Mouse (Mus musculus) hindlimb bud, embryonic 11.5 days (tissue): ENCODE measurements around the gene Prim2.

Source experiments
- DNase-seq: peaks from one replicate; pipeline ENCODE4 v3.0.0-alpha.2; 2012; ENCODE audit warnings: low read depth, low spot score; ENCODE audit errors: extremely low spot score

Gene Prim2

DNA sequence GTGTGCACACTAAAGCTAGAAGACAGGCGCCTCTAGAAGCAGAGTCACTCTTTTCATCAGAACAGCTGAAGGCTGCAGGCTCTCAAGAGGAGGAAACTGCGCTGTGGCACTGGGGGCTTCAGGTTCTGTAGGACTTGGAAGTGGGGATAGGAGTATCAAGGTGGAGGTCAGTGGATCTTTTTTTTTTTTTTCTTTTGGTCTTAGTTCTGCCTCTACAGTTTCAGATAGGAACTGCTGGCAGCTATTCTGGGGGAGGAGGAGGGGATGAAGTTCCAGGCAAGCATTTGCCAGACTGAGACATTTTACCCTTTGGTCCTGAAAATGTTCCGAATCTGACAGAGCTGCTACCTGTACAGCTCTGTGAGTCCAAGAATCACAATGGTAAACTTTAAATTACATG lies 106.0 kb downstream of the Prim2 start:
- DNase-seq, result no peak

DNA sequence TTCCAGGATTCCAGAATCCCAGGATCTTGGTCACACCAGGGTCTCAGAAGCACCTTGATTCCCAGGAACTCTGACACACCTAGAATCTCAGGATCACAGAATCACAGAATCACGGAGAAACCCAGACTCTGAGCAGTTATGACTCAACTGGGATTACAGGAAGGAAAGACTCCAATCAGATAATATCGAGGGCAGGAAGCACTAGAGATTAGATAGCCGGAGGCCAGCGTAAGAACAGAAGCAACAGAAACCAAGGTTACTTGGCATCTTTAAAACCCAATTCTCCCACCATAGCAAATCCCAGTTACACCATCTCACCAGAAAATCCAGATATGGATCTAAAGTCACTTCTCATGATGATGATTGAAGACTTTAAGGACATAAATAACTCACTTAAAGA lies 113.0 kb downstream of the Prim2 start:
- DNase-seq, result no peak

DNA sequence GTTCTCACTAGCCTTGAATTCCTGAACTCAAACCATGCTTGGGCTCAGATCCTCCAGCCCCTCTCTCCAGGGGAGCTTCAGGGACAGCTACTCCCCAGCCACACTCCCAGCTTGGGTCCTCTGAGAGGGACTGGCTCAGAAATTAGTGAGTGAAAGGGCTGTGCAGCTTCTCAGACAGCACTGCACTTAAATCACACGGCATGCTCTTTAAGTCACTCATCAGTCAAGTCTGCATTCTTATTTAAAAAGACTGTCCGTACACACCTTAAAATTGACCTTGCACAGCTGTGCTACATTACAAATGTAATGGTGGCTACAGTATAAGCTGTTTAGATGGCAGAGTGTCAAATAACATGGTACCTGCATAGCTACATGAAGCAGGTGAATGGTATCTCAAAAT lies 114.0 kb downstream of the Prim2 start:
- DNase-seq, result no peak

DNA sequence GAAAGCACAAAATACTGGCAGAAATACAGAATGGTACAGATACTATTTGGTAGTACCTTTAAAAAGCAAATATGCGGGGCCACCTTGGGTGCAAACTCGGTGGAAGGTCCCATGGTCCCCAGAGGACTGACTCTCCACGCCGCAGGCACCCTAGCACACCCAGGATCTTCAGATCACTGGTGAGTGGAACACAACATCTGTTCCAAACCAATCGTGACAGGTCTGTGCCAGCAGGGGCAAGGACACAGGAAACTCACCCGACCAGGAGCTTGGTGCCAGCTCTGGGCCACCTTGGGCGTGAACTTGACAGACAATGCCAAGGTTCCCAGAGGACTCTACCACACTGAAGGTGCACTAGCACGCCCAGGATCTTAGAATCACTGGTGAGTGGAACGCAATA lies 118.2 kb downstream of the Prim2 start:
- DNase-seq, result no peak

DNA sequence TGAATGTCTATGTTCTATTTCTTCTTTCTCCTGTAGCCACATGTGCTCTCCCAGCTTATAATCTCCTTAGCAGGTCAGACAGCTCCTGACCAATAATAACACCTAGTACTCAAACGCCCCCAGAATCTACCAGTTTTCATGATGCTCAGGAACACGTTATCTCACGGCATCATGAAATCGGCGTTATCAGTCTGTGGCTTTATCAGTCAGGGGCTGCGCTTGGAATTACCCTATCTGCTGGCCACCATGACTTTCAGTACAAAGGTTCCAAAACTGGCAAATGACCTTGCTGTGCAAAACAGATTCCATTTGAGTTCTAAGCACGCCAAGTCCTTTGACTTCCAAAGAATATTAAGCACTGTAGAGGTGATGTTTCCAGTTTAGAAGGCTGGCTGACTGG lies 127.9 kb downstream of the Prim2 start:
- no peak for DNase-seq

DNA sequence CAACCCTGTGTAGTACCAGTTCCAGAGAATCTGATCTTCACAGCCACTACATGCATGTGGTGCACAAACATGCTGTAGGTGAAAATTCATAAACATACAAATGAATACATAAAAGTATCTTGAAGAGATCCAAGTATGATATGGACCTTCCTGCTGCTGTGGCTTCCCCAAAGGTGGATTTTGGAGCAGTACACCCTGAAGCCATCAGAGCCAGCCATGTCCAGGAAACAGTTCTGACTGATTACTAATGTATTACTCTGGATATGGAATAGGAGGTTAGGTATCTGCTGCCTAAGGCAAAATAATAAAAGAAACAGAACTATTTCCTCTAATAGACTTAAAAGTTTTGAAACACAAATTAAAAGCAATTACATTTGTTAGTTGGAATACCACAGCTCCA lies 131.6 kb downstream of the Prim2 start:
- DNase-seq, result no peak

DNA sequence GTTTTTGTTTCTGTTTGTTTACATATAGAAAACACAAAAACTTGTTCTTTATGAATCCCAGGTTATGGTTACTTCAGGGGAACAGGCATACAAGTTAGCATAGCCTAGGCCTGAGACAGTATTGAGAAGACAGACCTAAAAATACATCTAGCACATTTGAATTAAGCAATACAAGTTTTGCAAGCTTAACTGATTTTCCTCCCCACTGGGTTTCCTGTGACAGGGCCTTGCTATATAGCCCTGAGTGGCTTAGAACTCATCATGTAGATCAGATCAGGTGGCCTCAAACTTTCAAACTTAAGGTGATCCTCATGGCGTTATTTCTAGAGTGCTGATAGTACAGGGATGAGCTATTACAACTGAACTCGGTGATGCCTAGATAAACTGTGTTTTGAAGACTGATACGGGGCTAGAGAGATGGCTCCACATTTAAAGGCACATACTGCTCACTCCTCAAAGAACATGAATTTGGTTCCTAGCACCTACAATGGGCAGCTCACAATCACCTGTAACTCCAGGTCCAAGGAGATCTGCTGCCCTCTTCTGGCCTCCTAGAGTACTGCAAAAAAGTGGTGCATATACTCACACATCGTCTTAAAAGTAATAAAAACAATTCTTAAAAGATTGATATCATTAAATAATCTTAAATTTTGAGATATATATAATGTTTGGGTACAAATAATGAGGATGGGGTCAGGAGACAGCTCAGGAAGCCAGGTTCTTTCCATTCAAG lies 133.2 kb downstream of the Prim2 start:
- no peak for DNase-seq

DNA sequence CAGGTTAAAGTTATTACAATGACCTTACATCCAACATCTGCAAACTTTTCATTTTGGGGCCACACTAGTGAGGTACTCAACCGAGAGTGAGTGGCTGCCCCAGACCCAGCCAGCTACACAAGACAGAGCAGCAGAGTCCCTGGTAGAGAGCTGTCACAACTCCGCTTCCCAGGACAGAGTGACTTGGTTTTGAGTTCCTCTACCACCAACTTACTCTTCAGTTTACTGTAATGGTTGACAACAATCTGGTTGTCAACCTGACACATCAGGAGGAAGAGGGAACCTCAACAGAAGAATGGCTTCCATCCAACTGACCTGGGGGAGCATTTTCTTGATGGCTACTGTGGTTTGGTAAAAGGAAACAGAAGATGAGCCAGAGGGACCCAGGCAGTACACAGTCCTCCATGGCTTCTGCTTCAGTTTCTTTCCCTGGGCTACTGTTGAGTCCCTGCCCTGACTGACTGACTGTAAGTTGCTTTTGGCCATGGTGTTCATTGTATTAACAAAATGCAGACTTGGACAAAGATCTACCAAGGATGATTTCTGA lies 134.4 kb downstream of the Prim2 start:
- no peak for DNase-seq

DNA sequence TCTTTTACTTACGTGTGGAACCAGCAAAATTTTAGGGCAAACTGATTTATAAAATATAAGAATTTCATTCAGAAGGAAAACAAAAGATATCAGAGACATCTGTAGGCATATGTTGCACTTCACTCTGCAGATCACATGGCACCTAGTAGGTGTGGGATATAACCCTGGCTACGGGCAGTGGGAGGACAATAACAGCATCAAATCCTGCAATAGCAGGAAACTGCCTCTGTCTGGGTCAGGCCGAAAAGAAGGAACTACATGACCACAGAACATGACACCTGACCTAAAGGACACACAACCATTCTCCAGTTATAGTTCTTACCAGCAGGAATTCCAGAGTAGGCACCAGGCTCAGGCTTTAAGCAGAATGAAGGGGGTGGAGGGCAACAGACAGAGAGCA lies 137.7 kb downstream of the Prim2 start:
- no peak for DNase-seq

DNA sequence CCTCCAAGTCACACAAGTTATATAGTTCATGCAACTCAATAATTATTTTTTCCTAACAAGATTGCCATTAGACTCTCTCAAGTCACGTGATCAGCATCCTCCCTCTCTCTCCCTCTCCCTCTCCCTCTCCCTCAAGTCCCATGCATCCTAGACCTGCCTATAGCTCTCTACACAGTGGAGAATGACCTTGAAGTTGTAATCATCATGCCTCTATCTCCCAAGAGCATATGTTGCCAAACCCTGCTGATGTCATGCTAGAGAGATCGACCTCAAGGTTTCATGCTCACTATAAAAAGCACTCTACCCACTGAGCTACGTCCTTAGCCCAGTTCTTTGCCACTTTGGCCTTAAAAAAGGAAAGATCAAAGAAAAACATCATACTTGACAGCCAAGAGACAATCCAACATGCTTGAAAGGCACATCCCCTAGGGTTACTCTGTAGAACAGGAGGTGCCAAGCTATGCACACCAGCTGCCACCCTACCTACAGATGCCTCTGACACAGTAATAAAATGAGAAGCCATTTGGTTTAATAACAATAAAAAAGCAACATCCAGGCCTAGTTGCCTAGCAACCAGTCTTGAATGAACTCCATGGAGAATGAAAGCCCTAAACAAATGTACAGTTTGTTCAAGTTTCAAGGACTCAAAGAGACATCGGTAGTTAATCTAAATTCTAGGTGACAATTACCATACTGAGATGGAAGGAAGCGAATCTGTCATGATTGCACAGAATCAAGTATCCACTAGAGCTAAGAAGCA lies 138.3 kb downstream of the Prim2 start:
- DNase-seq, result no peak

DNA sequence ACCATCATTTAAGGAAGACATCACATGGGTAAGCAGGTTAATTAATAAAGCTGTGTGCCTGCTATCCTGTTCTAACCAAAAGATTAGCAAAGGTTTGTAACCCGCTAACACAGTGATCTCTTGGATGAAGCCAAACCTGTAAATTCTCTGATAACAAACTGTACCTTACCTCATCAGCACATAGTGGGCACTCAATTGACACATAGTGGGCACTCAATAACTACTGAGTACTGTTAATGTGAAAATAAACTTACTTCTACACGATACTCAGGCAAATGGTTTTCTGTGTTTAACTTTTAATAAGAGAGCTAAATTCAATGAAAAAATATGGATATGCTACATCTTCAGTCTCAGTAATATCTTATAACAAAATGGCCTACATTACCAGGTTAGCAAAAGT lies 139.1 kb downstream of the Prim2 start:
- DNase-seq, result no peak

DNA sequence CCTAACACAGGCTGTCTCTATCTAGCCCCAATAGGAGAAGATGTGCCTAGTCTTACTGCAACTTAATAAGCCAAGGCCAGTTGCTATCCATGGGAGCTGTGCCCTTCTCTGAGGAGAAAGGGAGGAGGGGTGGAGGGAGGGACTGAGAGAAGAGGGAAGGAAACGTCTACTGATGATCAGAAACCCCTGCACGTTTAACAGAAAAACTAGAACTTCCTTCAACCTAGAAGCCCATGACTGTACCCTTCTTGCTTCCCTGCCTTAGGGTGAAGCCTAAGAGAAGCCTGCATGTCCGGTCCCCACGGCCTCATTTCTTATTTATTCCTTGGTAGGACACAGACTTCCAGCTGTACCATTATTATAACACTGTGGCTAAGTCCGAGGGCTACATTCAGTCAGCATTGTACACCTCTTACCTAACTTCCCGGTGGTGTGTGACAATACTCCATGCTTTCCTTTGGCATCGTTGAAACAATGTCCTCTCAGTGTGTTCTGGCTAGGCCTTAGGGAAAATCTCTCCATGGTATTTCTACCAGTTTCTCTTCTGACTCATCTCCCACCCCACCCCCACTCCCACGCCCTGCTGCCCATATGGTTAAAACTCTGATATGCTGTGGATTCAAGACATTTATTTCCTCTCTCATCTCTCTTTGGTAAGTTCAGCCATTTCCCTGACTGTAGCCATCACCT lies 139.9 kb downstream of the Prim2 start:
- DNase-seq, result no peak

DNA sequence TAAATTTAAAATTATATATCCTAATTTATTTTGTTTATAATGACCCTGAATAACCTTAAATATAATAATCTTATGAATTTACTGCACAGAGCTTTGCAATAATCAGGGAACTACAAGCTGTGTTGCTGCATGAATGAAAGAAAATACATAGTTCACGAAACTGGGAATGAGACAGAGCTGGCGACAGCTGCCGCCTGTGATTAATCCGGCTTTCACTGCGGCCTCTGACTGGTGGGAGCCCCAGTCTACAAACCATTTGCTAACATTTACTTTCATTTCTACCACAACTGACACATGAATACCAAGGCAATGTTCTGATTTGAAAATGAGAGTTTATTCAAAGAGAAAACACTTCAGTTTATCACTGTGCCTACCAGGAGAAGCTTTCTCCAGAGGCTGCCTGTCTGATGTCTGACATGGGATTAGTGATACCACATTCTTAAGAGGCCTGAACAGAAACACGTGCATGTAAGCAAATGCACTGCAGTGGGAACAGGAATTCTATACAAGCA lies 142.2 kb downstream of the Prim2 start:
- DNase-seq, result no peak

DNA sequence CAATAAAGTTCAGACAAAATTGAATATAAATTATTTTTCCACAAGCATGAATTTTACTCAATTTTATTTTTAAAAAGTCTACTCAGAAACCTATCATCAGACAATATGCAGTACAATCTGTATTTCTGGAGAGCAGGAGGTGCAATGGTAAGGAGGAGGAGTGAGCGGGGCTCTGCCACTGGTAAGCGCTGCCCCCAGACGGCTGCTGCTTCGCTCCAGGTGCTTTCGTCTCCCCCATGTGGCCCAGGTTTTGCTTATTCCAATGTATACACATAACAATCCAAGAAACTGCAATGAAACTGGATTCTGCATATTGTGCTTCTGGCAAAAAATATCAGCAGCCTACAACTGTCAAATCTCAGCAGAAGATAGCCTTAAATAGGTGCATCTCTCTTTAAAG lies 146.4 kb downstream of the Prim2 start:
- no peak for DNase-seq

DNA sequence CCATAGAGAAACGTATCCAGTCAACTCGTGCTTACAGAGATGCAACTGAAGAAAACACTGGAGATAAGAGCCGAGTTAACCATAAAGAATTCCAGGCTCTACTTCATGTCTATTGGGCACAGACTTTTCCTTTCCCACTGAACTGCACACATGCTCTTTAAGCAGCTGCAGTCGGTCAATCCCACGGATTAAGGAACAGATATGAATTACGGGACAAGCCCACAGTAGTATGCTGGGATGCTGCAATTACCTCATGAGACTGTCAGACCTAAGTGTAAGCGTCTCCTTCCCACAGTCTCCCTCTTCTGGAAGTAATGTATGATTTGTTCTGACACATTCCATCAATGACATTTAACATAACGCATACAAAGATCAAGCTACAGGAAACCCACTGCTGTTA lies 154.5 kb downstream of the Prim2 start:
- no peak for DNase-seq

DNA sequence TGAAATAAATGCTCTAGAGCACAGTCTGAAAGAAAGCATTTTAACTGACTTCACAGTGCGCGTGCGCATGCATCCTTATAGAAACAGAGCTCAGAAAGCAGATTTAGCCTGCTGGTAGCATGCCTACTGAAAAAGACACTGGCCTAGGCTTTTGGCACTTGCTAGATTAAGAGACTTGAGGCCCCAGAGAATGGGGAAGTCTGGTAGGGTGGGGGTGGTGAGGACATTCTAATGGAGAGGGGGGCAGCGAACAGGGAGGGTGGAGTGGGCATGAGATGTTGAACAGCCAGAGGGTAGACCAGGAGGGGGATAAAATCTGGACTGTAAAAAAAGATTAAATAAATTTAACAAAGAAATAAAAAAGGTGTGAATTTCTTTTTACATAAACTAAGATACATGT lies 158.3 kb downstream of the Prim2 start:
- DNase-seq, result no peak

DNA sequence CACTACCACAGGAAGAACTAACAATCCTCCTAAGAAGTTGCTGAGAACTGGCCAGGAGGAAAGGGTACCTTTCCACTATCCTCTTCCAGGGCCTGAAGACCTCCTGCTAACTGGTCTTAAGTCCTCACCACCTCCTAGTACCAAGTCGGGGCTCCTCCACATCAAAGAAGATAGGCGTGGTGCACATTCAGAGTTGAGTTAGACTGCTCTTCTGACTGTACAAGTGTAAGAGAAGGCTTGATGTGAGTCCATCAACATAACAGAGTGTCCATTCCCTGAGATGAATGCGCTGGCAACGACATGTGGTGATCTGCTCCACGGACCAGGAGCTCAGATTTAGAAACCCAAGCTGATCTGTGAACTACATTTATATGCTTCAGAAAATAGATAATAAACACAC lies 165.2 kb downstream of the Prim2 start:
- DNase-seq, result no peak

DNA sequence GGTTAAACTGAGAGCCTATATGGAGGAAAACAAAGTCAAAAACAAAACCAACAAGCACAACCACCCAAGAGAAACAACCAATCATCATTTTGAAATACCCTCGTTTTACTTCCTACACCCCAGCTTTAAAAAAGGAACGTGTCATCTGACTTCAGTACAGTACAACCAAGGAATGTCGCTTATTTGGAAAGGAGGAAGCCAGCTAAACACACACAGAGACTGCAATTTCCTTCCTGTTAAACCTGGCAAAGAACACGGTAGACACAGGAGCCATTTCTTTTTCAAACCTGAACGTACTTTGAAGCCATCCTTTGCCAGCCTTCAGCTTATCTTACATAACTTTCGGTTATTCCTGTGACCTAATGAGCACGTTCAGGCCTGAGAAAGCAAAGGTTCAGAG lies 166.7 kb downstream of the Prim2 start:
- DNase-seq, result no peak

DNA sequence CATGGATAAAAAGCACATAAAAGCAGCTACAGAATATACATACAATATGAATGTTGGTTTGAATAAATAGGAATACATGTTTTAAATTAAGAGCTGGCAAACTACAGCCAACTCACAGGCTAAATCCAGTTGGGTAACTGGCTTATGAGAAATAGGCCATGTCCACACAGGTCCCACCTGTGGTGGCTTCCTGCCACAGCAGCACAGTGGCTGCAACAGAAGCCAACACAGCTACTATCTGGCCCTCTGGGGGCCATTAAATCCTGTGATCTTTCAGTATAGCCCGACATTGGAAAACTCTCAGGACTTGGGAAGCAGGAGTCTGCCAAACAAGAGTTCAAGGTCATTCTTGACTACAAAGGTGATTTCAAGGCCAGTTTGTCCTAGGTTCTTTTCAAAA lies 167.3 kb downstream of the Prim2 start:
- DNase-seq, result no peak

DNA sequence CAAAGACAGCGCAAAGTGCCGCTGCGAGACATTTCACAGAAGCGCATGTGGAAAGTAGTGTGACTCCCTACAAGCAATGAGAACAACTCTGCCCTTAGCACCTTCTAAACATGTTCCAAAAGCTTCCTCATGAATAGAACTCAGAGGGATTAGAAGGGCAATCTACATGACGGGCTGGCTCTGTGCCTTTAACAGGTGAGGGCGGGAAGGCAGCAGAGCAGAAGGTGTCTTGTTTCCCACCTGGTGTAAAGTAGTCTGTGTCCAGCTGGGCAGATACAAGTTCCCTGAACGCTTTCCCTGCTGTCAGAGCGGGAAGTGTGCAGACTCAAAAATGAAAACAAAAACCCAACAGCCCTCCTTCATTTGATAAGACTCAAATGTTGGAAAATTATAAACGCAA lies 169.5 kb downstream of the Prim2 start:
- no peak for DNase-seq

DNA sequence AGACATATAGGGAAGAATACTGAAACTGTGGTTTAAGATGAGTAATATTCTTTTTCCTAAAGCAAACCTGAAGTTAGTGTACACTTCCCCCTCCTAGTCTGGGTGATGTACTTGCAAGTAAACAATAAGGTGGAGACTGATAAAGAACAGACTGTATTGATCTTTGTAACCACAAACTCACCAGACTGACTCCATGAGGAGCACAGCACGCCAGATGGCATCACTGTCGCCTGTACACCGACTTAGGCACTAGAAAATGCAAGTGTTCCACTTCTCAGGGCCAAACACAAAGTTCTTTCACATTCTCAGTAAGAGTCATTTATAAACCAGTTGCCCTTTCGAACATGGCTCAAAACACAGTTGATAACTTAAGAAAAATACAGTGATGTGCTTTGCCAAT lies 170.0 kb downstream of the Prim2 start:
- no peak for DNase-seq

DNA sequence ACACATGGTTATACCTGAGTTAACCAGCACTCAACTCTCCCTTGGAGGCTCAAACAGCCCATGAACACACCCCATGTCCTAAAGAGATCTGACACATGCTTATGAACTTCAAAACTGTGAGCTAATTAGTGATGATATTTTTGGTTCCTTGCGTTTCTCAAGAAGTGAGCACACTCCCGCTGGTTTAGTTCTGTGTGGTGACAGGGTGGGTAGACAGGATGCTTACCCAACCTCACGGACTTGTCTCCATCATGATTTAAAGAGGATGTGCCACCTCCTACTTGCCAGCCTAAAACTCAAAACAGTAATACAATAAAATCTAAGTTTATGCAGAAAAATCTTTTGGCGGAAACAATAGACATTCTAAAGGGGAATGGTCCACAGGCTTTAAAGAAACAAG lies 173.5 kb downstream of the Prim2 start:
- DNase-seq, result no peak
